Mouse (Mus musculus): ENCODE measurements around the gene Fam76b.

Fam76b gene

DNA sequence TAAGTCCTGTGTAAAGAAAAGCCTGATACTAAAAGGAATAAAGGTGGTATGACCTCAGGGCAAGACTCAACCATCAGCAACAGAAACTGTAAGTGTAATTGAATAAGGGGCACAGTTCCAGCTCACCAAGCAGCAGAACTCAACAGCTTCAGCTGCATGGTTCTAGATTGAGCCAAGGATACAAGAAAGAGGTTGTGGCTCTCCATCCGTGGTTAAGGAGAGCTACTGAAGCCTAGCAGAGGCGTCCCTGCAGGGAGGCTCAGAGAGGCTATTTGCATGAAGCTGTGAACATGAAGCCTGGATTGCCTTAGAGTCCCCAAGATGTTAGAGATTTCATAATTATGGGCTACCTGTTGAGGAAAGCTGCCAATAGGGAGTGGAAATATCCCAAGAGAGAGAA lies 40.1 kb downstream of the Fam76b start:
- DNase-seq (ENCODE audit: extremely low read depth, low read depth), result no peak

DNA sequence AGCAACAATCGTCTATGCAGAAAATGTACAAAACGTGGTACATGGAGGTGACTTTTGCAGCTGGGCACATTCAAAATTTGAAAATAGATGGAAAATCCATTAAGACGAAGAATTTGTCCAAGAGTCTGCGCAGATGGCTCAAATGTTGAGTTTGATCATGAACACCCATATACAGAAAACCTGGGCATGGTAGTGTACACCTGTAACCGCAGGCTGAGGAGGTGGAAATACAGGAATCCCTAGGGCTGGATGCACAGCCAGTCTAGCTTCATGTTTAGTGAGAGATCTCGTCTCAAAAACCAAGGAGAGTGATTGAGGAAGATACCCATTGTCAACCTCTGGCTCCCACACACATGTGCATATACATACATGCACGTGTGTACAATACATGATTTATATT lies 44.1 kb downstream of the Fam76b start:
- DNase-seq (ENCODE audit: extremely low read depth, low read depth), result no peak

DNA sequence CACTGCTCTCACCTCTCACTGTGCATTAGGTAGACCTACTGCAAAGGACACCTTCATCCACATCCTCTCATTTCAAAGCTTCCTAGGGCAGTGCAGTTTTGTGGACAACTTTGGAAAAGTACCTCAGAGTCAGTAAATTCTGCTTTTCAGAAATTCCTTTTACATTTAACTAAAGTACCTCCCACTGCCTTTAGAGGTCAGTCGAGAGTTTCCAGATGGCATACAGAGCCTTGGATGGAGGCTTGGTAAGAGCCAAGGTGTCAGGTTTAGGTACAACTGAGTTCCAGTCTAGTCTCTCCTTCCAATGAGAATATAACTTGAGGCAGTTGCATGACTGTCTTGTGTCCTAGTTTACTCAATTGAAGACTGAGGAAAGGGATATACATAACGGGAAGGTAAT lies 46.8 kb downstream of the Fam76b start:
- peak; percentile 3 for DNase-seq (ENCODE audit: extremely low read depth, low read depth)

DNA sequence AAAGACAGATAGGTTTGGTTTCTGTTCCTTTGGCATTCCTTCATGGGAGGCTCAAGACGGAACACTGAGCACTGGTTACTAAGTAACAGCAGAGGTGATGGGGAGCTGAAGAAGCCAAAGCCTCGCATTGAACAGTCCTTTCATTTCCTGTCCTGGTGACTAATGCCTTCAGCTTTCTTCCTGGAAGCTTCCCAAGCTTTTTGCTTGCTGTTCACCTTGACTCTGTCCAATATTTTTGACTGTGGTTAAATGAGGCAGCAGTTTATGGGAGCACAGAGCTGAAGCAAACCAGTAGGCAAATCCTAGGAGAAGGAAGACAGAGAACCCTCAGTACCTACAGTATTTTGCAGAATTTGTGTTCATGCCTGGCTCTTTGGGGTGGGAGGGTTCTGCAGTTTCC lies 47.8 kb downstream of the Fam76b start:
- DNase-seq (ENCODE audit: extremely low read depth, low read depth), result no peak

DNA sequence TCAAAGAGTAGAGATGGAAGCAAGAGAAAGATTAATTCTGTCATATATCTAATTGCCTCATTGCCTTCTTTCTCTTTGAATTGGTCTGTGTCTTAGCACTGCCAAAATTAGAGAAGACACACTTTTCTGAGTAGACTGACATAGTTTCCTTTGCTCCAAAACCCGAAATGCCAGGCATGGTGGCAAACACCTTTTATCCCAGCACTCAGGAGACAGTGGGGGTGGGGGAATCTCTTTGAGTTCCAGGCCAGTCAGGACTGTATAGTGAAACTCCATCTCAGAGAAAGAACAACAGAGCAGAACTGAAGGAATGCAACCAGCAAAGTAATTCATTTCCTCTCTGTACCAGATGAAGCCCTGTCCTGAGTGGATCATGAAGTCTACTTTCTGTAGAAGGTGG lies 53.2 kb downstream of the Fam76b start:
- no peak for DNase-seq (ENCODE audit: extremely low read depth, low read depth)

DNA sequence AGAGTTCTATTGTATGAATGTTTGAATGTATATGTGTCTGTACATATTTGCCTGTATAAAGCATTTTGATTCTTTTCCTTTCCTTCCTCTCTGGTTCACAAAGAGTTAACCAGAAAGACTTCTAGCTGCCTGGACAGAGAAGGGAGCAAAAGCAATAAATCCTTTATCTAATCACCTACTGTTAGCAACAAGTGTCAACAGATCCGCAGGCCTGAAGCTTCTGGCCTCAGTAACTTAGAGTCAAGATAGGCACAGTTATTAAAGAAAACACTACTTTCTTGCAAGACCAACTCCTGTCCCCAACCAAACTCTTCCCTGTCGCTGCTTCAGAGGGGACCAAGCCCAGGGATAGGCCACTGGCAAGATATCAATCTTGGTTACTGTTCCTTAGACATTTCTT lies 55.0 kb downstream of the Fam76b start:
- DNase-seq (ENCODE audit: extremely low read depth, low read depth), result no peak

DNA sequence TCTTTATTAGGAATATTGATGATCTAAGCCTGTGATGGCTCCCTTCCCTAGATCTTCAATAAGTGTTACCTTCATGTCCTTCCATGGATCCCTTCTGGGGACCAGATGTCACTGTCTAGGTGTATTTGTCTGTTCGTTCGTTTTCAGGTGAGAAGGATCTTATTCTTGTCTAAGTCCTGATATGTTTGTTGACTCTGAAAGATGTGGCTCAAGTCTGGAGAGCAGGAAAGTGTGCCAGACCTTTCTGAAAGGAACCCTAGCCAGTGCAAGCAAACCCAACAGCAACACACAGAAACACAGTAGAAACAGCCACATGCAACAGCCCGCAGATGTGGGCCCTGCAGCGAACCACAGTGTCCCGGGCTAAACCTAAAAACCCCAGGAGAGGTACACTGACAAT lies 61.5 kb downstream of the Fam76b start:
- DNase-seq (ENCODE audit: extremely low read depth, low read depth), result no peak

DNA sequence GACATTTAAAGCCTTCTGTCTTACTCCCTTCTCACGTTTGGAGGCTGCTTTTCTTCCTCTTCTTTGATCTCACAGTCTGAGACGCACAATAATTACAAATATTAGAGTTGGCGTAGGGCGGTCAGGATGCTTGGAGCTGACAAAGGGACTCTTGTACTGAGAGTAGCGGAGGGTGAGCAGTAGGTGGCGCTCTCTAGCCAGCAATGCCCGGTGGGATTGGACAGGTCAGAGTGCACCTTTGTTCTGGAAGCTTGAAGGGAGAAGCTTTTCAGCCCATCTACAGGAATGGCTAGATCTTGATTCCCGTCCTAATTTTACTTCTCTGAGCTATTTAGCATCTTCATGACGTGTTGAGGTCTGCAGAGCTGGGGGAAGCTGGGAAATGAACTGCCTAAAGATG lies 62.1 kb downstream of the Fam76b start:
- DNase-seq (ENCODE audit: extremely low read depth, low read depth), result no peak

DNA sequence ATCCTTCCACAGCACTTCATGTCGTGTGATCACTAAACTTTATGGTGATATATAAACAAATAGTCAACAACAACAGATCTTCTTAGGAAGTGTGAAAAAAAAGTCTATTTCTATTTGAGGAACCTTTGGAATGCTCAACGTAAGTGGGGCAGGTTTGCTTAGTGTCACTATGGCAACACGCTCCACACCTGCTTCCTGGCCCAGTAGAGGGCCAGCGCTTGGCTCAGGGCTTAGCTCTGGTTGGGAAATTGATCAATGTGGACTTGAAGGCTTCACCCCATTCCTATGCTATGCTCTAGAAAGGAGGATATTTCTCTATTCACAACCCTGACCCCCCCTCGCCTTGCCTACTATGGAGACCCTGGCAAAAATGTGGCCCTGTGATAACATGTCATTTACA lies 62.7 kb downstream of the Fam76b start:
- no peak for DNase-seq (ENCODE audit: extremely low read depth, low read depth)

DNA sequence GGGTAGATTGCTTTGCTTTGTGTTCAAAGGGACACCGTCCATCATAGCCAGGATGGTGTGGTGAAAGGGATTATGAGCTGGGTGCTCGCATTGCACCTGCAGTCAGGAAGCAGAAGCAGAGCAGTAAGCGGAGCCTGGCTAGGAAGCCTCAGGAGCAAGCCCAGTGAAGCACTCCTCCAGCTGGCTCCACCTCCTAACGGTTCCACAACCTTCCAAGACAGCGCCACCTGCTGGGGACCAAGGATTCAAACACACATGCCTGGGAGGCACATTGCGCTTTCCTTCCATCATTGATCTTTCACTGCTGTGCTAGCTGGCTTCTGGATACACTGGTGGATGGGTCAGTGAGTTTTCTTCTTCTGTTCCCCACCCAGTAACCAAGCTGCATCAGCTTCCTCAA lies 64.4 kb downstream of the Fam76b start:
- DNase-seq (ENCODE audit: extremely low read depth, low read depth), result no peak

DNA sequence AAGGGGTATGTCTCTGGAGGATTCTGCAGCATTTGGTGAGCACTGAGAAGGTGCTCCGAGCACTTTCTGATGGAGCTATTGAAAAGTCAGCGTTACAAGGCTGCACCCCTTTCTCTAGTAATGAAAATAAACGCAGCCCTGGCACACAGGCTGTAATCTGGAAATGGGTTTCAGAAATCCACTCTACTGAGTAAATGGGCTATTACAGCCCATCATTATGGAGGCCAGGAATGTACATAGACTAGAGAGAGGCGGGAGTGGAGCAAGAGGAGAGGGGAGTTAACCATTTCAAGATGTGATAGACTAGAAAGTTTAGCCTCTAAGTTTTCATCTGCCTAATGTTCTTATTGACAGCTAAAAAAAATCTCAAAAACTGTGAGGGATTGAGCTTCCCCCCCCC lies 65.5 kb downstream of the Fam76b start:
- DNase-seq (ENCODE audit: extremely low read depth, low read depth), result no peak

DNA sequence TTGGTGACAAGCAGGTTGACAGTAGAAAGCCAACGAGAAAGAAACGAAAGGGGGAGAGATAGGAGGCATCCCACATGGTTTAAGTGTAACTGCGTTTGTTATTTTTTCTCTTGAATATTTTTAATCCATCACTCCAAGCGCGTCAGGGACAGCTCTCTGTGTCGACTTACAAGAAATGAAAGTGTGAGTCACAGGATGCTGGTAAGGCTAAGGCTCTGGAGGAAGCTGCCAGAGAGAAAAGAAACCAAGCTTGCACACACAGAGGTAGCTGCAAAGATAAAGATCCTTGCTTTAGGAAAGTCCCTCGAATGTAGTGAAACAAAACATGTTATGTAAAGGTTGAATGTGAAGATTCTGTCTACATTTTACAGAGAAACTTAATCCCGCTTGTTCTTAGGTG lies 67.0 kb downstream of the Fam76b start:
- no peak for DNase-seq (ENCODE audit: extremely low read depth, low read depth)

DNA sequence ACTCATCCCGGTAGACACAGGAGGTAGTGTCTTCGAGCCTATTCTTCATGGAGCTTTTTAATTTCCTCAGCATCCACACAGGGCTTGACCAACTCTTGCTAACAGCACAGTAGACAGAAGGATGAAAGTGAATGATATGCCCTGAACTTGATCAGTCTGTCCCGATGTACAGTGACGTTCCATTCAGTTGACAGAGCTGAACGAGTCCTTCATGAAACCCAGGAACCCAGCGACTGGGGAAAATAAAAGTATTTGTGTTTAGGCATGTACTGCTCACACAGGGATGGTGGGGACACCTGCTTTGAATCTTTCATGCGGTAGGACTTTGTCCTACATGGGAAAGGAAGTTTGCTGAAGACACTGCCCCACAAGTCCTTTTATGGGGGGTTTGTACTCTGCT lies 67.4 kb downstream of the Fam76b start:
- no peak for DNase-seq (ENCODE audit: extremely low read depth, low read depth)

DNA sequence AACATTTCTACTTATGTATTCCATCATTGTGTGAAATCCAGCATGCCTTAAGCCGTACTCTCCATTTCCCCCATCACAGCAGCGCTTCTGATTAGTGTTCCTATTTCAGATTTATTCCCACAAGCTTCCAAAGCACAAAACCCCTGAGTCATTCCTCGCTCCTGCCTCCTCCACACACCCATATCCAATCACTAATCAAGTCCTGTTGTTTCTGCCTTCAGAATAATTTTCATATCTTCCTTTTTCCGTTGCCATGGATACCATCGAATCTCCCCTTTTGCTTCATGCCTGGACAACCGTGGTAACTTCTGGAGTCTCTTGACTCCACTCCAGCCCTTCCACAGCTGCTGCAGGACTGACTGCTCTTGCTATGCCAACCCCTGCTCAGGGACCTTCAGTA lies 68.5 kb downstream of the Fam76b start:
- no peak for DNase-seq (ENCODE audit: extremely low read depth, low read depth)

DNA sequence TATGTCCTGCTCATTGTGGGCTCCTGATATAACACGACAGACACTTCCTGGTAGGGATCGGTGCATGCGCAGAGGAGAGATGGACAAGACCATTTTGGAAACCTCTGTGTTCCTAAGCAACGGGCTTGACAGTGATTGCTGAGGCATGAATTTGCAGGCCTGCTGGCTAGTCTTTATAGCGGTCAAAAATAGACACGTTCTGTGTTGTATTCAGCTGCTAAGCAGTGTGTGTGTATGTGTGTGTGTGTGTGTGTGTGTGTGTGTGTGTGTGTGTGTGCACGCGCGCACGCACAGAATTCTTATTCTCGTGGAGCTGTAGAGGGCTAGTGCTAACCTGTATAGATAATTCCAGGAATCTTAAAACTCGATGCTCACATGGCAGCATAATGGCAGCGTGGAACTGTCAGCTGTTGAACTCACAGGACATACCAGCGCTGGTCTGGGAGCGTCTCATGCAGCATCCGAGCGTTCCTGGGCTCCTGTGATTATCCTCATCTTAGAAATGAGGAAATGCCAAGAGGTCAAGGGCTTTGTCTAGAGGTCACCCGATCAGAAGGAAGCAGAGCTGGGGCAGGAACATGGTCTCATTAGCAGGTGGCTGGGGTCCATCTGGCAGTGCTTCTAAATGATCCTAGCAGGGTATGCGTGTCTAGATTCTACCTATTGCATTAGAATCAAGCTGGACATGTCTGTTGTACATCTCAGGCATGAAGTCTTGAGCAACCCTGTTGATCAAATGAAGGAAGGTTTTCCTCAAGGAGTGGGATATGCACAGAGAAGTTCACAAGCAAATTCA lies 71.2 kb downstream of the Fam76b start:
- DNase-seq (ENCODE audit: extremely low read depth, low read depth), result no peak

DNA sequence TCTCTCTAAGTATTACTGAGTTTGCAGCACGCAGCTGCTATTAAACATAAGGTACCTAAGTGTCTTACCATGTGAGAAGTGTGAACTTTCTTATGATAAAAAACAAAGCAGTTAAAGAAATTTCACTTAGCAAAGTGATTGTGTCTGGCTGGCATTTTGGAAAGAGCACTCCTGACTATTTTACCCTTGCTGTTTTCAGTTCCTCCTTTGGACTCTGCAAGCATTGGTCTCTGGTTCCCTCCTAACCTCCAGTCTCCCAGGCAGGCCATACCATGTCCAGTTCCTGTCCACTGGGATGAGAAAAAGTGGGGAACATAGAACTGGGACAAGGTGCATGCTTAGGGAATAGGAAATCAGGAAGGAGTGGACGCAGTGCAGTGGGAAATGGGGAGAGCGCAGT lies 74.5 kb downstream of the Fam76b start:
- no peak for DNase-seq (ENCODE audit: extremely low read depth, low read depth)

DNA sequence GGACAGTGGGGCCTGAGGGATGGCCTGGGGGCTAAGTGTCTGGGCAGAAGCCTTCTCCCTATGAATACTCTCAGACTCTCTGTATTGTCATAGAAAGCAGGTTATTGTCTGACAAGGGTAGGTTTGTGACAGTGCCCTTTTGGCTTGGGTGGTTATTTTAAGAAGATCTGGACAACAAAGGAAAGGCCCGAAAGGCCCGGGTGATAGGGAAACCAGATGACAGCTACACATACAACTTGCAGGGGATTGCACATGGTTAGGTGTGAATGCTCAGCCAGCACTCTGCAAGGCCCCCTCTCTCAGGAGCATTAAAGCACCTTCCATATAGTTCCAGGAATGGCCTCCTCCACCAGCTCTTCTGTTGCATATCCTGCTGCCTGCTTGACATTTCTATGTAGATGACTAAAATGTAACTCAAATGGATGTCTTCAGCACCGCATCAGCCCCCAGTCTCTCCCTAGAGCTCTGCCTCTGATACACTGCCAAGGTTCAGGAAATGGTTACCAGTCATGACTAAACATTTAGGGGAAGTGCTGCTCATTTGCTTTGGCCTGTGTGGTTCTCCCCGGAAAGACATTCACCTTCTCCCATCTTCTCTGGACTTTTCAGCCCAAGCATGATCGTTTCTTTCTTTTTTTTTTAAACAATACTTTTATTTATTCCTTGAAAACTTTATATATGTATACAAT lies 76.7 kb downstream of the Fam76b start:
- no peak for DNase-seq (ENCODE audit: extremely low read depth, low read depth)

All from MEL-GATA-1-ER (cell line).